Mouse (Mus musculus) liver, embryonic 14.5 days (tissue): ENCODE measurements around the gene Scgb1a1. TPM values are rescaled to one million over a fixed set of nuclear protein-coding genes. Genes with fewer than 3 reads are reported as not detected.

ENCODE experiments used
- ATAC-seq: fragments of 200-750 bp; cut with Nextera tagmentation; 2 replicates; pipeline ENCODE4 v1.8.0; 2017; ENCODE audit warnings: moderate number of reproducible peaks, mild to moderate bottlenecking, moderate library complexity; ENCODE audit not compliant: insufficient read depth
- DNase-seq, 3 experiments: peaks; one replicate each; pipeline ENCODE4 v3.0.0-alpha.2; 2012 to 2013; ENCODE audit warnings: low read depth in 3 of 3, low spot score in 3 of 3
- H3K27ac ChIP-seq: fragments of 300-500 bp; sonication (generic); 2 replicates; pipeline ENCODE4 v1.5.1; 2014; ENCODE audit warnings: moderate library complexity, mild to moderate bottlenecking, control low read depth, inconsistent platforms
- H3K27me3 ChIP-seq: fragments of 300-500 bp; sonication (generic); 2 replicates; pipeline ENCODE4 v1.6.1; 2014; ENCODE audit warnings: mild to moderate bottlenecking, low read length, moderate library complexity; ENCODE audit not compliant: control insufficient read depth, insufficient read depth
- H3K36me3 ChIP-seq: fragments of 300-500 bp; sonication (generic); replicated peaks from 2 replicates; pipeline ENCODE4 v1.6.1; 2014; ENCODE audit warnings: low read depth; ENCODE audit not compliant: control insufficient read depth, insufficient read depth
- H3K4me1 ChIP-seq, 2 experiments: fragments of 200-500 bp in 1 of 2; fragments of 300-500 bp in 1 of 2; sonication (generic) in 1 of 2; replicated peaks; 2 replicates each; pipeline ENCODE4 v1.6.1; 2012 to 2014; ENCODE audit warnings: antibody characterized with exemption in 1 of 2, inconsistent platforms in 1 of 2, low read length in 1 of 2; ENCODE audit not compliant: control insufficient read depth in 2 of 2, insufficient read depth in 2 of 2
- H3K4me2 ChIP-seq: fragments of 300-500 bp; sonication (generic); 2 replicates; pipeline ENCODE4 v1.6.1; 2014; ENCODE audit warnings: low read depth, mild to moderate bottlenecking, control low read depth, moderate library complexity
- H3K4me3 ChIP-seq, 2 experiments: fragments of 200-500 bp in 1 of 2; fragments of 300-500 bp in 1 of 2; sonication (generic) in 1 of 2; 2 replicates each; pipeline ENCODE4 v1.5.1; 2012 to 2014; ENCODE audit warnings: low read depth in 2 of 2, low read length in 2 of 2, mild to moderate bottlenecking in 2 of 2, control low read depth in 1 of 2, inconsistent platforms in 1 of 2, moderate library complexity in 1 of 2; ENCODE audit not compliant: insufficient read depth in 1 of 2
- H3K9ac ChIP-seq: fragments of 300-500 bp; sonication (generic); replicated peaks from 2 replicates; pipeline ENCODE4 v1.6.1; 2014; ENCODE audit warnings: mild to moderate bottlenecking, control low read depth, moderate library complexity
- H3K9me3 ChIP-seq: fragments of 300-500 bp; sonication (generic); 2 replicates; pipeline ENCODE4 v1.6.1; 2016; ENCODE audit warnings: low read length, mixed read lengths; ENCODE audit not compliant: control insufficient read depth
- CTCF ChIP-seq: IDR thresholded peaks from 2 replicates; pipeline ENCODE4 v1.5.1; 2016; ENCODE audit warnings: antibody characterized with exemption, low read depth, control low read depth
- EP300 ChIP-seq: IDR thresholded peaks from 2 replicates; pipeline ENCODE4 v1.6.1; 2016; ENCODE audit warnings: antibody characterized with exemption, low read depth
- WGBS: fragments of 180-500 bp; shearing (Covaris S2); extraction: QIAGEN DNeasy Blood & Tissue Kit; methylation state at CpG from one replicate; pipeline ENCODE4 v1.1.7; 2014; ENCODE audit not compliant: insufficient replicate concordance; 5-methylcytosine and 5-hydroxymethylcytosine counted together
- polyA plus RNA-seq, 2 experiments: library from polyadenylated mRNA; depleted of rRNA in 1 of 2; stranded (reverse) in 1 of 2; unstranded in 1 of 2; fragments of >200 nt; fragmentation: Nextera tagmentation in 1 of 2; extraction: Ambion mirVana in 1 of 2; gene quantifications; 2 replicates each; pipeline versions ENCODE4 v1.2.1 to v1.2.3; 2012 to 2014

The Scgb1a1 gene
- polyA plus RNA-seq, 2 experiments: not detected

- Histone ChIP-seq H3K36me3 (no peaks in the 10 kb centered on the region), H3K27ac (no peak overlapping the region), H3K4me2 (no peak overlapping the region), H3K9me3 (no peaks in the 10 kb centered on the region), H3K27me3 (no peaks in the 10 kb centered on the region), H3K4me3 (no peak overlapping the region), H3K9ac (no peak overlapping the region), H3K4me1 (peaks cover 10 to 22% of the 10 kb centered on the region in 2 experiments)
- ATAC-seq (no peak), DNase-seq (no peak)
- no peak for TF ChIP-seq EP300
- TF ChIP-seq CTCF: no peak
Observed at GRCm38 (mm10) chr19:9041074-9041473, 46.7 kb downstream of the Scgb1a1 start.

- no peak overlapping the region for H3K4me3 ChIP-seq
- WGBS: 59% methylated on average over 6 of the region's 6 CpGs
- no peaks in the 10 kb centered on the region for H3K27me3 ChIP-seq
- TF ChIP-seq EP300 (no peak), CTCF (no peak)
- H3K9ac ChIP-seq: no peak overlapping the region
- no peak overlapping the region for H3K27ac ChIP-seq
- H3K36me3 ChIP-seq: no peaks in the 10 kb centered on the region
- H3K4me1 ChIP-seq: peaks cover 10 to 22% of the 10 kb centered on the region in 2 experiments
- no peak overlapping the region for H3K4me2 ChIP-seq
- no peak for ATAC-seq
- no peaks in the 10 kb centered on the region for H3K9me3 ChIP-seq
- no peak for DNase-seq
Observed at GRCm38 (mm10) chr19:9040649-9041048, 47.1 kb downstream of the Scgb1a1 start.

- H3K9ac ChIP-seq: no peak overlapping the region
- TF ChIP-seq CTCF (no peak), EP300 (no peak)
- H3K27me3 ChIP-seq: no peaks in the 10 kb centered on the region
- no peak overlapping the region for H3K27ac ChIP-seq
- H3K36me3 ChIP-seq: no peaks in the 10 kb centered on the region
- no peak overlapping the region for H3K4me2 ChIP-seq
- DNase-seq (no peak), ATAC-seq (no peak)
- no peaks in the 10 kb centered on the region for H3K9me3 ChIP-seq
- WGBS: 52% methylated on average over 7 of the region's 7 CpGs
- H3K4me1 ChIP-seq: peaks cover 10 to 19% of the 10 kb centered on the region in 2 experiments
- no peak overlapping the region for H3K4me3 ChIP-seq
Observed at GRCm38 (mm10) chr19:9039928-9040327, 47.8 kb downstream of the Scgb1a1 start.

GRCm38 (mm10) chr19:9039266-9039665 is 48.5 kb downstream of the Scgb1a1 start:
- no peak for TF ChIP-seq EP300
- TF ChIP-seq CTCF: no peak

GRCm38 (mm10) chr19:9038136-9038535 is 49.6 kb downstream of the Scgb1a1 start:
- TF ChIP-seq EP300: no peak
- TF ChIP-seq CTCF: no peak
- no peak overlapping the region for H3K4me3 ChIP-seq
- DNase-seq: no peak
- no peak overlapping the region for H3K27ac ChIP-seq
- H3K9me3 ChIP-seq: no peaks in the 10 kb centered on the region
- H3K4me2 ChIP-seq: no peak overlapping the region
- WGBS: 32% methylated on average over 3 of the region's 3 CpGs
- no peak overlapping the region for H3K9ac ChIP-seq
- H3K27me3 ChIP-seq: no peaks in the 10 kb centered on the region
- H3K4me1 ChIP-seq: peaks cover 4 to 18% of the 10 kb centered on the region in 2 experiments
- ATAC-seq: no peak
- no peaks in the 10 kb centered on the region for H3K36me3 ChIP-seq

More at GRCm38 (mm10) chr19:9039266-9039665, 48.5 kb downstream of the Scgb1a1 start:
- 56% methylated on average over 4 of the region's 4 CpGs for WGBS
- DNase-seq (no peak), ATAC-seq (no peak)
- peaks cover 3 to 13% of the 10 kb centered on the region in 2 experiments for H3K4me1 ChIP-seq
- no peaks in the 10 kb centered on the region for H3K27me3 ChIP-seq
- H3K9ac ChIP-seq: no peak overlapping the region
- H3K4me2 ChIP-seq: no peak overlapping the region
- H3K9me3 ChIP-seq: no peaks in the 10 kb centered on the region
- no peaks in the 10 kb centered on the region for H3K36me3 ChIP-seq
- H3K4me3 ChIP-seq: no peak overlapping the region
- H3K27ac ChIP-seq: no peak overlapping the region
